Mouse (Mus musculus) thymus, postnatal 4 days (tissue): ENCODE results near the gene Celf1.
A peak's percentile ranks its signal among the peaks of the same experiment; 100 is the strongest.
"Not testable (repeated sequence)": the region's sequence is repeated elsewhere in the genome, so short reads cannot be mapped to it uniquely, and the experiment has no call there.

Experiments
- DNase-seq: peaks from one replicate; pipeline ENCODE4 v3.0.0; 2021

Gene Celf1

DNA sequence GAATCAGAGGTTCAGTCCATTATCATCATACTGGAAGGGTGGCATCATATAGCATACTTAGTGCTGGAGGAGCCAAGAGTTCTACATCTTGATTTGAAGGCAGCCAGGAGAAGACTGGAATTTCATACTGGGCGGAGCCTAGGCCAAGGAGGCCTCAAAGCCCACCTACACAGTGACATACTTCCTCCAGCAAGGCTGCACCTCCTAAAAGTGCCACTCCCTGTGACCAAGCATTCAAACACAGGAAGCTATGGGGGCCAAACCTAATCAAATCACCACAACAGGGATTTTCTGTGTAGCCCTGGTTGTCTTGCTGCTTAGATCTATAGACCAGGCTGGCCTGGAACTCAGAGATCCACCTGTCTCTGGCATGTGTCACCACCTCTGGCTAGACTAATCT, 83.8 kb downstream of the Celf1 start:
- no peak for DNase-seq

- DNase-seq, result no peak
Observed at GRCm38 (mm10) chr2:91025081-91025516, 84.9 kb downstream of the Celf1 start.

DNA sequence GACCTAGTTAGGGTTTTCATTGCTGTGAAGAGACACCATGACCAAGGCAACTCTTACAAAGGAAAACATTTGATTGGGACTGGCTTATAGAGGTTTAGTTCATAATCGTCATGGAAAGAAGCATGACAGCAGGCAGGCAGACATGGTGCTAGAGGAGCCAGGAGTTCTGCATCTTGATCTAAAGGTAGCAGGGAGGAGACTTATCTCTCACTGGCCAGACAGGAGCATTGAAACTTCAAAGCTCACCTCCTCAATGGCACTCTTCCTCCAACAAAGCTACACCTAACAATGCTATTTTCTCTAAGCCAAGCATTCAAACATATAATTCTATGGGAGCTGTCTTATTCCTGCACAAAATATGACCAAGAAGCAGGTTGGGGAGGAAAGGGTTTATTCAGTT, 86.3 kb downstream of the Celf1 start:
- DNase-seq, result no peak

DNA sequence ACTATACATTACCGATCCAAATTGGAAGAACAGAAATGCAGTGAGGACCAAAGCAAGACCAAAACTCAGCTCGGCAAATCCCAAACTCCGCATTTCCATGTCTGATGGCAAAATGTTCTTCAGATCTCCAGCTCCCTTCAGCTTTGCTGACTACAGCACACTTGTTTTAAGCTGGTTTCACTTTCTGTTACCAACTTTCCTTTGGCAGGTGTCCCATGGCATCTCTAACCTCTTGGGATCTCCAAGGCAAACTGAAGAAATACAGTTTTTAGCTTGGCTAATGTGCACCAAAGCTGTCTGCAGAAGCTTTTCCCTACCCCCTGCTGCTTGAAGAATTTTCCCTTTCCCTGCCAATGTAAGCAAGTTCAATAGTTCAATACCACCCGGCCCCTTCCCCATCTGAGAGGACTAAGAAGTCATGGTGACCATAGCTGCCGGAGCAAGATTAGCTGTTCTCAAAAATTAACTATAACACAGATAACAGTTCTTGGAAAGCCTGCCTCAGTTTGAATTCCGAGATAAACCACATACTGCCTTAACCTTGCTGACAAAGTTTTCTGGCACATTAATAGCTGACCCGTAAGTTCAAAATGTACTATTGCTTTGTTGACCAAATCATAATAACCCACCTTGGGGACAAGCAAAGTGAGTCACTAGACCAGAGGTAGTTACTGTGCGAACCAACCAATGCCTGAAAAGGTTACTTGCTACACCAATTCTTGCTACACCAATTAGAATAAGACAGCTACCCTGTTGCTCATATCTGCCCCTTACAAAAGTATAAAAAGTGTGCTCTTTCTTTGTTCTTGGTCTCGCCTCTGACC, 87.4 kb downstream of the Celf1 start:
- no peak for DNase-seq

DNA sequence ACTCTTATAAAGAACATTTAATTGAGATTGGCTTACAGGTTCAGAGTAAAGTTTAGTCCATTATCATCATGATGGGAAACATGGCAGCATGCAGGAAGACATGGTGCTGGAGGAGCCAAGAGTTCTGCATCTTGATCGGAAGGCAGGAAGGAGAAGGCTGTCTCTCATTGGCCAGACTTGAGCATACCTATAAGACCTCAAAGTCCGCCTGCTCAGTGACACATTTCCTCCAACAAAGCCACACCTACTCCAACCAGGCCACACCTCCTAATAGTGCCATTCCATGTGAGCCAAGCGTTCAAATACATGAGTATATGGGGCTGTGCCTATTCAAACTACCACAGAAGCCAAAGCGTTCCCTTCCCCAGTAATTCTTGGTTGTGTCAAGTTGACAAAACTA, 91.0 kb downstream of the Celf1 start:
- DNase-seq, result no peak

DNA sequence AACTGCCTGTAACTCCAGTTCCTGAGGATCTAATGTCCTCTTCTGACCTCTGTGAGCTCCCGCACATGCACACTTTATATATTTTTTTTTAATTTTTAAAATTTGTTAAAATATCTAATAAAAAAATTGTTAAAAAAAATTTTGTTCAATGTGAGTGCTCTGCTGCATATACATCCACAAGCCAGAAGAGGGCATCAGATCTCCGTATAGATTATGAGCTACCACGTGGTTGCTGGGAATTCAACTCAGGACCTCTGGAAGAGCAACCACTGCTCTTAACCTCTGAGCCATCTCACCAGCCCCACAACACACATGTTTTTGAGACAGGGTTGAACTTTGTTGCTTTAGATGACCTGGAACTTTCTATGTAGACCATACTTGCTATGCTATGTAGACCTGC, 92.8 kb downstream of the Celf1 start:
- no peak for DNase-seq

- DNase-seq, result no peak
Observed at GRCm38 (mm10) chr2:91035385-91035784, 95.2 kb downstream of the Celf1 start, which contains the start of gene Rapsn. Gene Rapsn (plus strand): TSS chr2:91035620.

- DNase-seq, result no peak
Observed at GRCm38 (mm10) chr2:91041786-91042185, 101.6 kb downstream of the Celf1 start.

DNA sequence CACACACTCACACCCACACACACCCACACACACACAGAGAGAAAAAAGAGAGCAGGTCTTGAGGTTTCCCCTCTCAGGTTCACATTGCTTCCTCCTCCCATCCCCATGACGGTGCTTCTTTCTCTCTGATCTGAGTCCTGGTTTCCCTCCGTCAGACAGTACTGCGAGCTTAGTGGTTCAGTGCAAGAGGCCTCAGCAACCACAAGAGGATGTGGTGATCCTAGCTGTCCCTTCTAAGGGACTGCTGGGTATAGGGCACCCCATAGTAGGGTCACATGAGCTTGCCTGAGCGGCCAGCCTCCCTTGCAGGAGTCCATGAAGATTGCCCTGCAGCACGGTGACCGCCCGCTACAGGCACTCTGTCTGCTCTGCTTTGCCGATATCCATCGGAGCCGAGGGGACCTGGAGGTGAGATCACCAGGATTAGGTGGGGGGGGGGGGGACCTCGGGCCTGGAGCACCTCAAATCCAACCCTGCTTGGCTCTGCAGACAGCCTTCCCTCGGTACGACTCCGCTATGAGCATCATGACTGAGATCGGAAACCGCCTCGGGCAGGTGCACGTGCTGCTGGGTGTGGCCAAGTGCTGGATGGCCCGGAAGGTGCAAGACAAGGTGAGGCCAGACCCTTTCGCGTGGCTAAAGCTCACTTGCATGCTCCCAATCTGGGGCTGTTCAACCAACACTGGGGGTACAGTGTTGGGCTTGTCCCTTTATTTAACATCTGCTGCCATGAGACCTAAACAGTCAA, 102.6 kb downstream of the Celf1 start:
- DNase-seq, result peak; percentile 53

GRCm38 (mm10) chr2:91044727-91045126, 104.5 kb downstream of the Celf1 start:
- DNase-seq, result no peak

GRCm38 (mm10) chr2:91045805-91046204, 105.6 kb downstream of the Celf1 start:
- not testable (repeated sequence) for DNase-seq

GRCm38 (mm10) chr2:91047359-91047758, 107.2 kb downstream of the Celf1 start:
- DNase-seq, result no peak

DNA sequence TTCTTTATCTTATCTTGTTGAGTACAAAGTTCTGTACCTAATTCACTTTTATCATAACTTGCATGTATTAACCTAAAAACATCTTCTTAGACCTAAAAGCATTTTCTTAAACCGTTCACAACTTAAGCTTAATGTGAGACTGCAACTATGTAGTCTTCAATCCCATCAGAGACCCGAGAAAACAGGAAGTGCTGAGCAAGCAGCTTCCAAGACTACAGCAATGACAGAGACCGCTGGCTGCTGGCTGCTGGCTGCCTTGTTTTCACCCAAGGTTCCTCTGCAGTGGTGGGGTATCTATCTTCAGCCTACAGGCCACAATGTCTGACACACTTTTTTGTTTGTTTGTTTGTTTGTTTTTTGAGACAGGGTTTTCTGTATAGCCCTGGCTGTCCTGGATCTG, 111.7 kb downstream of the Celf1 start:
- DNase-seq, result no peak

DNA sequence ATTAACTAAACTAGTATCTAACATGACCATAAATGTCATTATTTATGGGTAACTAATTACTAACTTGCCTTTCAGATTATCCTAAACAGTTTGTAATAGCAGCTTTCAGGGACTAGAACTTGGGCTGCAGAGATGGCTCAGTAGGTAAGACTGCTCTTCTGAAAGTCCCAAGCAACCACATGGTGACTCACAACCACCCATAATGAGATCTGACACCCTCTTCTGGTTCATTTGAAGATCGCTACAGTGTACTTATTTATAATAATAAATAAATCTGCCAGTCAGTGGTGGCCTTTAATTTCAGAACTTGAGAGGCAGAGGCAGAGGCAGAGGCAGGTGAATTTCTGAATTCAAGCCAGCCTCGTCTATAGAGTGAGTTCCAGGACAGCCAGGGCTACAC, 112.6 kb downstream of the Celf1 start:
- no peak for DNase-seq

- DNase-seq, result no peak
Observed at GRCm38 (mm10) chr2:91053181-91053933, 113.2 kb downstream of the Celf1 start.

DNA sequence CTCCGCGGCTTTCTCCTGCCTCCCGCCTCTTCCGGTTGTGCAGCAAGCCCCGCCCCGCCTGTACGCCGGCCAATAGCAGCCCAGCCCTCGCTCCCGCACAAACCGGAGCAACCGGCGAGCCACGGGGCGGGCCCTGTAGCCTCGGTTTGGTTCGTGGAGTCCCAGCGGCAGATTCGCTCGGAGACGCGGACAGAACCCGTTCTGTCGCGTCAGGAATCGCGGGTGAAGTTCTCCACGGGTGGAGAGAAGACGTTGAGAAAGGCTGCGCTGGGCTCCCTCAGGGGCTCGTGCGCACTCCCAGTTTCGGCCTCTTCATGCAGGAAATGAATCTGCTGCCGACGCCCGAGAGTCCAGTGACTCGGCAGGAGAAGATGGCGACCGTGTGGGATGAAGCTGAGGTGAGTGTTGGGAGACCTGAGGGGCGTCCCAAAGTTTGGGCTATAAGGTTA, 113.8 kb downstream of the Celf1 start, which contains the start of gene Psmc3:
Gene Psmc3 (plus strand): TSS at position 76 of the 449 bp plus-strand sequence.
- DNase-seq, result peak; percentile 98

- no peak for DNase-seq
Observed at GRCm38 (mm10) chr2:91058435-91058834, 118.3 kb downstream of the Celf1 start.

DNA sequence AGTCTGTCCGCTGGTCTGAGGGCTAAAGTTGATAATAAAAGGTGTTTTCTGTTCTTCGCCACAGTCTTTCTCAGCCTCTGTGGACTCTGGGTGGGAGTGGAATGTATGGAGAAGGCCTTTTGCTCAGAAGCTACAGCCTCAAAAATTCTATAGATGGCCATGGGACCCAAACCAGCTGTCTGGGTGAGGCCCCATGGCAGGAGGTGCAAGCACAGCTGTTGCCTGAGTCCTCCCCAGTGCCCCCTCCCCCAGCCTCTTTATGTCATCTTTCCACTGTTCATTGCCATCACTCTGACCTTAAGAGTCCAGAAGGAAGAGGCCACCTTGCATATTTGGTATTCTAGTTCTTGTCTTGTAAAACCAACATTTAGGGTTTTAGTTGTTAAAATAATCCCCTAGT, 119.2 kb downstream of the Celf1 start:
- no peak for DNase-seq

DNA sequence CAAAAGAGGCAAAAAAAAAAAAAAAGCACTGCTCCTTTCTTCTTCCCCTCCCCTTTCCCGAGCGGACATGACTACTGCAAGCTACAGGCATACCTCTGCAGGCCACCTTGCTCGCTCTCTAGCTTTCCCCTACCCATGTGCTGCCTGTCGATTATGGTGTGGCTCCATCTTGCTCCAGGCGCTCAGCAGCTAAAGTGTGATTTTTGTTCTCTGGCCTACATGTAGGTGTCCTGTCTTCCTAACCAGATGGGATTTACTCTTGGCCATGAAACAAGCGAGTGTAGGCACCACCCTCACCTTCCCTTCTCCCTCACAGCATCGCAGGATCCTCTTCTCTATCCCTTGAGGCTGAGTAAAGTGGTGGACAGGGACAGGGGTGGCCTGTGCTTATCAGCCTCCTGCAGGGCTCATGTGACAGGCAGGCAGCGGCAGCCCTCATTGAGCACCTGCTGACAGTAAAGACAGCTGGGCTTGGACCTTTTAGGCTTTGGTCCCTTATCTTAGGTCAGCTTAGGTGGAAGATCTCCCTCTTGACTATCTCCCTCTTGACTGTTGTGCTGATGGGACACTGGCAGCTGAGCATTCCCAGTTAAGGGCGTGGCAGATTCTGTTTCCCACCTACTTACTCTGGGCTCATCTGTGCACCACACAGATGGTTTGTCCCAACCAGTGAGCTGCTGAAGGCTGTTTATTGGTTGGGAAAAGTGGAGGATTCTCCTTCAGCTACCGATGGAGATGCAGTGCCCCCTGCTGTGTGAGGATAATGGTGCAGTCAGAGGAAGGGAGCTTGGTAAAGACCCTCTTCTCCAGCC, 120.6 kb downstream of the Celf1 start:
- DNase-seq, result peak; percentile 72

DNA sequence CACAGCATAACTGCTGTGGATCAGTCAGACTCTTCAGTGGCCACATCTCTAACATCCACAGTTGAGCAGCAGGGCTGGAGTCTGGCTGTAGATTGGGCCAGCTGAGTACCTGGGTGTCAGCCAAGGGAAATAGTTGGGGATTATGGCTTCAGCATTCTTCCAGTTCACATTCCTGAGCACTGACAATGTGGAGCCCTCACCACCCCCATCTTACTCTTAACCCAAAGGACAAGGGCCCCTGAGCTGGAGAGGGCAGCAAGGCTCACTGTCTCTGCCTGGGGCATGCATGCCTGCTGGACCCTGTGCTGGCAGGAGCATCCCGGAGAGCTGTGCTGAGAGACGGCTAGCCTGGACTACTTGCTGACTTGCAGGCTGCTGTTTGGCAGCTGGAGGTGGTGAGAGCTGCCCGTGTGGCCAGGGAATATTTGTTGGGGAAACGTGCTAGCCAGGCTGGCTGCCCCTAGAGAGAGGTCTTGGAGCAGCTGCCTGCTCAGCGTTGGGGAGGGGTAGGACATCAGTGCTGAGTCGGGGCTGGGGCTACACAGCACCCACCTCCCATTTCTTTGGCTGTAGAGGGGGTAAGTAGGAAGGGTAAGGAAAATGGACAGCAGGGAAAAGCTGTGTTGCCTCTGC, 121.8 kb downstream of the Celf1 start:
- no peak for DNase-seq

GRCm38 (mm10) chr2:91062779-91063606, 122.8 kb downstream of the Celf1 start:
- DNase-seq, result no peak
